Mouse (Mus musculus): ENCODE measurements around the gene Tyw1.

The Tyw1 gene

DNA sequence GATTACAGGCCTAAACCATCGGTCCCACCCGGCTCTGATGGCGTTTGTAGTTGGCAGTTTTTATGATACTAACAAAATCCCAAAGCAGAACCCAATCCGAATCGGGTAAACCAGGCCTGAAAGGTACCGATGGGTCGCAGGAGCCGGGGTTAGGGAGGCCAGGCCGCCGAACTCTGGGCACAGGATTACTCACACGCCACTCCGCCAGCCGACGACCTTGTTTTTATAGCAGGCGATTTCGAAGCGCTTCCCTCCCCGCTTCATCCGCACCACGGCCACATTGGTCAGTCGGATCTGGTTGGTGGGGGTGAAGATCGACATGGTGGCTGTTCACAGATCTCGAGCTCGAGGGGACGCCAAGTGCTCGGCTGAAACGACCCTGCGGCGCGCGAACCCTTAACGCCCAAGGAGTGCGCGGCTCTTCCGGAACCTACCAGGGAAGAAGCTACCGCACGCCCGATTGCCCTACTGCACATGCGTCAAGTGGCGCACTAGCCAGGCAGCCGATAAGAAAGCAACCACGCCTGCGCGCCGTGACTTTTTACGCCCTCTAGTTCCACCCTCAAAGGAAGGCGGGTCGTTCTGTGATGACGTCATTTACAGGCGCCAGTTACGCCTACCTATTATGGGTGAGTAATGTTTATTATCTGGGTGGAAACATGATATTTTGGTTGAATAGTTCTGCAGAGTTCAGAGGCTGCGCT lies at the start of gene Tyw1, which contains the start of gene Sbds:
Gene Tyw1 (plus strand): TSS at position 603 of the 704 bp plus-strand sequence.
Gene Sbds (minus strand): TSS at position 514 of the 704 bp plus-strand sequence.
- DNase-seq (ENCODE audit: inconsistent age in 2 of 2, low spot score in 1 of 2), result peak; percentile 98 to 99

DNA sequence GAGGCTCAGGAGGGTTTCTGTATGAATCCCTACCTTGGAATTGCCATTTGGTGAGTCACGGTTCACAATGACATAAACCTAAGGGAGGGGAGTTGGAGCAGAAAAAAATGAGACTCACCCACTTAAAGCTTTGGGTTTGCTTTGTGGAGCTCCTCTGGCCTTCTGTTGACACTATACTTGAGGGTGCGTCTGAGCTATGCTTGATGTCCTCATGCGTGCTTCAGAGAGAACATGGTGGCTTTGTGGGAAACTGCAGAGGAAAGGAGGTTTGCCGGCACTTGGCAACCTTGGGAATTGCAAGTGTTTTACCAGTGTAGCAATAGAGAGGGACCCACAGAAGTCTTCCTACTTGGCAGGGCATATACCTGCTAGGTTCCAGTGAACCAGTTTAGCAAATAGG lies 48.1 kb upstream of the Tyw1 start:
- no peak for DNase-seq (ENCODE audit: inconsistent age in 2 of 2, low spot score in 1 of 2)

DNA sequence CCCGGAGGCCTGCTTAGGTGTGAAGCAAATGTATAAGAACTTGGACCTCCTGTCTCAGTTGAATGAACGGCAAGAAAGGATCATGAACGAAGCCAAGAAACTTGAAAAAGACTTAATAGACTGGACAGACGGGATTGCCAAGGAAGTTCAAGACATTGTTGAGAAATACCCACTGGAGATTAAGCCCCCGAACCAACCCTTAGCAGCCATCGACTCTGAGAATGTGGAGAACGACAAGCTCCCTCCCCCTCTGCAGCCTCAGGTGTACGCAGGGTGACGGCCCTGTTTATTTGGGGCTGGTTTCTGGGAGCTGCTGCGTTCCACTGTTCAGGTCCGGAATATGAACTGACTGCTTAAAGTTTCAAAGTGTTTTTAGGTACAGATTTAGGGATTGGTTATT lies 42.5 kb upstream of the Tyw1 start:
- no peak for DNase-seq (ENCODE audit: inconsistent age in 2 of 2, low spot score in 1 of 2)

DNA sequence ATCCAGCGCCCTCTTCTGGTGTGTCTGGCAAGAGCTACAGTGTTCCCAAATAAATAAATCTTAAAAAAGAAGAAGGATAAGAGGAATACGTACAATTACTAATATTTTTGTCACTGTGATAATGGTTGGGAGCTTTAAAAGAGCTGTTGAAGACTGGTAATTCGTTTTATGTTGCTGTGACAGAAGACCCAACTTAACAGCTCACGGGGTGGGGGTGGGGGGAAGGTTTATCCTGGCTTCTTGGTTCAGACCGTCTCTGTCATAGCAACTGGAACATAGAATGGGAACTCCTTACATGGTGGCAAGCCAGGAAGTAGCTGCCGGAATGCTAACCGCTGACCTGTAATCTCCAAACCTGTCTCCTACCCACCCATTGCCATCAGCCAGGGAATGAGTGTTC lies 38.6 kb upstream of the Tyw1 start, which contains the start of gene Tmem248:
Gene Tmem248 (plus strand): TSS at position 301 of the 400 bp plus-strand sequence.
- DNase-seq (ENCODE audit: inconsistent age in 2 of 2, low spot score in 1 of 2), result no peak

DNA sequence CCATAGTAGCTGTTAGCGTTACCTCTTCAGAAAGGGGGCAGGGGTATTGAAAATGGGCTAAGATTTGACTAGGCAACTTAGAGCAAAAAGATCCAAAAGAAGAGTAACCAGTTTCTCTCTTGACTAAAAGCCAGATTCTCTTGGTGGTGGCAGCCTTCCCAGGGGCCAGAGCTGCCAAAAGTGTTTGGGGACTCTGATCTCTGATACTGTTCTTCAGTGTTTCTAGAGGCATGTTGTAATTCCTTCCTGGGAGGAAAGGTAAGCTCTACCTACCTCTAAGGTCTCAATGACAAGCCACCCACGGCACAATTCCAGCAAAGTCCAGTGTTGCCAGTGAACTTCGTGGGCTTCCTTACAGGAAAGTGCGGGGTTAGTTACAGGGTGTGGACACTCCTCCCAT lies 38.0 kb upstream of the Tyw1 start:
- DNase-seq (ENCODE audit: inconsistent age in 2 of 2, low spot score in 1 of 2), result no peak

DNA sequence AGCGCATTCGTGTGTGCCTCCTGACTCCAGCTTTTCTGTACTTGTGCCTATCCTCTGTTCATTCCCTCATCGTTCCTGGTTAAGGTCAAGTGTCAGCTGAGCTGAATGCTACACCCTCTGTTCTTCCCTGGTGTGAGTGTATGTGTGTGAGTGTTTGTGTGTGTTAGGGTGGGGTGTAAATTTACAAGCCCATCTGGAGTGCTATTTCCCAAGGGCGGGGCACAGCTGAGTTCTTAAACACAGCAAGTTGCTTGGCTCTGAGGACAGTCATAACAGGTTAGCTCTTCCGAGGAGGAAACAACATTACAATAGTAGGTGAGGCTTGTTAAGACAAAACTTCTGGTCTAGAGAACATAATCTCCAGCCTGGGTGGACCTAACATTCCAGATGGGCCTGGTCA lies 37.1 kb upstream of the Tyw1 start:
- DNase-seq (ENCODE audit: inconsistent age in 2 of 2, low spot score in 1 of 2), result no peak

DNA sequence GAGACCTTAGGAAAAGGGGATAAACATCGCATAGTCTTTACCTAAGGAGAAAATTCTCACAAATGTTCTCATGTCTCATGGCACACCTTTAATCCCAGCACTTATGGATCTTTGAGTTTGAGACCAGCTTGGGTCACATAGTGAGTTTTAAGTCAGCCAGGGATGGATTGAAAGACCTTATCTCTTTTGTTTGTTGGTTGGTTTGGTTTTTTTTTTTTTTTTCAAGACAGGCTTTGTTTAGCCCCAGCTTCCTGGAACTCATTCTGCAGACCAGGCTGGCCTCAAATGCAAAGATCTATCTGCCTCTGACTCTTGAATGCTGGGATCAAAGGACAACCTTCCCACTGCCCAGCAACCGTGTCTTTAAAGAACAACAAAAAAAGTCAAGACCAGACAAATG lies 34.1 kb upstream of the Tyw1 start:
- peak in 1 of 2 experiments; percentile 48 for DNase-seq (ENCODE audit: inconsistent age in 2 of 2, low spot score in 1 of 2)

DNA sequence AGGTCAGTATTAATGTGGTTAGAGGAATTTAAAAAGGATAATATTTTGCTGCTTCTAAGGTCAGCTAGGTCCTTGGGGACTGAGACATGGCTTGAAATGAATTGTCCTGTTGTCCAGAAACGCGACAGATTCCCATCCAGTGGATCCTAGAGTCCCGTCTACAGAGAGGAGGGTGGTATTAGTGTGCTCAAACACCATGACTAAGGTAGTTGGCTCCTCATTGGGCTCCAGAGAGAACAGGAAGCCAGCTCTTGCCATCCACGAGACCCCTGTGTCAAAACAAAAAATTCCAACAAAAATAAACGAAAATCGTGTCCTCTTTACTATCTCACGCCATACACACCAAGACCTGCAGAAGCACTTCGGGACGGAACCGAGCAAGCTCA lies 33.7 kb upstream of the Tyw1 start:
- DNase-seq (ENCODE audit: inconsistent age in 2 of 2, low spot score in 1 of 2), result no peak

DNA sequence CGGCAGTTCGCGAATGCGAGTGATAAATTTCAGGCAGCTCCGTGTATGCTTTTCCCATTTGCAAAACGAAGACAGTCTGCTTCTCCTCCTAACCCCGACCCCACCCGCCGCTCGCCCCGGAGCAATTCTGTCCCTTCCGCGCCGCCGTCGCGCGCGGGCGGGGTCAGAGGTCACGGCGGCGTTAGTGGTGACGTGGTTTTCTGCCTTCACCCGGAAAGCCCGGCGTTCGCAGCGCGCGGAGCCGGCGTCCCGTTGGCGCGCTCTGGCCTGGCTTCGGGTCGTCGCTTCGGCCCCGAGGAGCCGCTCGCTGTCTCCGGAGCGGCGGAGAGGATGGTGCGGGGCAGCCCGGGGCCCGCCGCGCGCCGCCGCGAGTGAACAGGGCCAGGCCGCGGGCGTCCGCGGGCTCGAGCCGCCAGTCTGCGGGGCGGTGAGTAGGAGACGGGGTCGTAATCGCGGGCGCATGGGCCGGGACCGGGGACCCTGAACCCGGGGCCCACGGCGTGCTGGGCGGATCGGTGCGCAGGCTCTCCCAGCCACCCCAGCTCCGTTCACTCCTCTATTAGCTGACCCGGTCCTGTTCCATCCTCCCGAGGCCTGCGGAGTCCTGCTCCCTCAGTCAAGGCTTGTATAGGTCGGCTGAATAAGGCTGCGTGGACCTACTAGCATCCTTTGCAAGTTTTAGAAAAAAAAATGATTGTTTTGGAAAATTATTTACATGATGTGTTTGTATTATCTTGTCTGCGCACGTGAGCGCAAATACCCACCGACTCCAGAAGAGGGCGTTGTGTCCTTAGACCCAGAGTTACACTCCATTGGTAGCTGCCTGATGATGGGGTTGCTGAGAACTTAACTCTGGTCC lies 33.0 kb upstream of the Tyw1 start:
- peak; percentile 95 to 99 for DNase-seq (ENCODE audit: inconsistent age in 2 of 2, low spot score in 1 of 2)

DNA sequence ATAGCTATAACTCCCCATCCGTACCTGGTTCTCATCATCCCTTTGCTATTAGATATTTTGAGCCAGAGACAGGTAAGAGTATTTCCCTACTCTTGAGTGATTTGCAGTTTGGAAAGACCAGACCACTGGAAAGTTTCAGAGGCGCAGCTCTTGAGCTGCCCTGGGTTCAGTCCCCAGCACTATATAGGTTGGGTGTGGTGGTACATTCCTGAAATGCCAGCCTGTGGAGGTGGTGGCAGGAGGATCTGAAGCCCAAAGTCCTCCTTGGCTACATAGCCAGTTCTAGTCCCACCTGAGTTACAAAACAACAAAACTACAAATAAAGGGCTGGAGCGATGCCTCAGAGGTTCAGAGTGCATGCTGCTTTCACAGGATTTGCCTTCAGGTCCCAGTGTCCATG lies 28.6 kb upstream of the Tyw1 start:
- DNase-seq (ENCODE audit: inconsistent age in 2 of 2, low spot score in 1 of 2), result no peak

DNA sequence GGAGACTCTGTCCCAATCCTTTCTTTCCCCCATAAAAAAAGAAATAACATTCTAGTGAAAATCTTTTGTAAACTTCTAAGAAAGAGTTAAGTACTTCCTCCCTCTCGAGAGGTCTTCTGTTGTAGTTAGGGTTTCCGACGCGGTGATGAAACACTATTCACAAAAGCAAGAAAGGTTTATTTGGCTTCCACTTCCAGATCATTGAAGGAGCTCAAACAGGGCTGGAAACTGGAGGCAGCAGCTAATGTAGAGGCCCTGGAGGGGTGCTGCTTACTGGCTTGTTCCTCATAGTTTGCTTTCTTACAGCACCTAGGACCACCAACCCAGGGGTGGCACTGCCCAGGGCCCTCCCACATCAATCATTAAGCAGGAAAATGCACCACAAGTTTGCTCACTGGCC lies 27.3 kb upstream of the Tyw1 start:
- no peak for DNase-seq (ENCODE audit: inconsistent age in 2 of 2, low spot score in 1 of 2)

DNA sequence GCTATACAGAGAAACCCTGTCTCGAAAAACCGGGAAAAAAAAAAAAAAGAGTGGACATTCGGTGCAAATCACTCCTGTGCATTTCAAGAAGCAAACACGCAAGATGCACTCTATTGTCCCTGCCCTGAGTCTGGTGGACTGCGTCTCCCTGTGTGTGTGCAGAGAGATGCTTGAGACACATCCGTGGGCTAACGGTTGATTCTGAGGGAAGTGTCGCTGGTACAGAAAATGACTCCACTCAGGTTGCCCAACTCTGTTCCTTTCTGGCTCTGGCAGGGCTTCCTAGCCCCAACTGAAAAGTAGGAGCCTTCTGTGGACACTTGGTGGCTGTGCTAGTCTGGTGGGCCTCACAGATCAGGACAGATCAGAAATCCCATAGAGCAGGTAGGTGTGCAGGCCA lies 19.1 kb upstream of the Tyw1 start:
- DNase-seq (ENCODE audit: inconsistent age in 2 of 2, low spot score in 1 of 2), result no peak

DNA sequence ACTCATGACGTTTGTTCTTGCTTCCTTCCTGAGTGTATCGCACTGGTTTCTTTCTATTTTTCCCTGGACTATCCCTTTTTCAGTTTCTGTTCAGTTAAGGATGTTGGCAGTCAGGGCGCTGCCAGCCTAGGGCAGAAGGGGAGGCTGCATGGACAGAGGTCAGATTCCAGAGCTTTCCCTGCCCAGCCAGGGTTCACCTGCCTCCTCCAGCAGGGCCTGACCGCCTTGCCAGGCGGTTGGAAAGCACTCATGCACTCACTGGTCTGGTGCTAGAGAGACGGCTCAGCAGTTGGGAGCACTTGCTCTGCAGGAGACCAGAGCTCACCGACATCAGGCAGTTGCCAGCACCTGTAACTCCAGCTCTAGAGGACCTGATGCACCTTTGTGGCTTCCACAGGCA lies 16.2 kb upstream of the Tyw1 start:
- DNase-seq (ENCODE audit: inconsistent age in 2 of 2, low spot score in 1 of 2), result no peak

DNA sequence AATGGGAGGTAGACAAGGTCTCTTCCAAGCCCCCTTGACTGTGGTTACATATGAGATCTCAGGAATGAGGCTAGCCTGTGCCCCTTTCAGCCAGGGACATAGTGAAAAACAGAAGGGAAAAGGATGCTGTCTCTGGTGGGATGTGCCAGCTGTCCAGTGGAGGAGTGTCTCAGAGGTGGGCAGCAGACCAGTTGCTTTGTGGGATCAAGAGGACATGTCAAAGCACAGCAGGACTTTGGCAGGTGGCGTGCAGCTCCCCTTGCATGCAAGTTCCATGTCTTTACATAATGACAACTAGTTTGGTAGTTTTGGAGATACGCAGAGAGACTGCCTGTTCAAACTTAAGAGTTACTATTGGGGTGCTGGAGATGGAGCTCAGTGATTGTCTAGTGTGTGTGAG lies 15.6 kb upstream of the Tyw1 start:
- no peak for DNase-seq (ENCODE audit: inconsistent age in 2 of 2, low spot score in 1 of 2)

DNA sequence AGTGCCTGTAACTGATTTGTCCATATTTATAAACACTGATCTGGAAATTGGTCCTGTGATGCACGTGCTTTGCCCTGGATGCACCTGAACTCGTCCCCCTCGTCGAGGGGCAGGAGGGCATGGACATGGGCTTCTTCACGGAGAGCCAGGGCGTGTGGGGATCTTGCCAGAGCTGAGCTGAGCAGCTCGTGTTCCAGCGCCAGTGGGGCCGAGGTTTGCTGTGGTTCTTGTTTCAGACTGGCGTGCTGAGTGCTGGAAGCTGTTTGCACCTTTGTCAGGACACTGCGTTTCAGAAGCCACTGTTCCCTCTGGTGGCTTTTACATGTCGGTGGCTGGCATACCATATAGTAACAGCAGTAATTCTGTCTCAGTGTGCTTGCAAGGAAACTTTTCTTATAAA lies 14.0 kb upstream of the Tyw1 start:
- DNase-seq (ENCODE audit: inconsistent age in 2 of 2, low spot score in 1 of 2), result no peak

DNA sequence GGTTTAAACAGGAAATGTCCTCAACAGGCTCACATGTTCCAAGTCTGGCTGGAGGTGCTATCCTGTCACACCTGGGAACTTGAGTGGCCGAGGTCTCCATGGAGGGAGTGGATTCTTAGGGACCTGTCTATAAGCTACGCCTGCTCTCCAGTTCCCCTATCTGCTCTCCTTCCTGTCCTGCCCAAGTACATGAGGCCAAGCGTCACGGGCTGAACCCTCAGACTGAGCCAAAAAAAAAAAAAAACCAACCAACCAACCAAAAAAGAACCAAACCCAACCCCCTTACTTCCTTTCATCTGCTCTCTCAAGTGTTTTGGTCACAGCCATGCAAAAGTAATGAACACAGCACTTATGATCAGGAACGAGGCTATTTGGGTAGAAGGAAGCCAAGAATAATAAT lies 7.6 kb upstream of the Tyw1 start:
- no peak for DNase-seq (ENCODE audit: inconsistent age in 2 of 2, low spot score in 1 of 2)

DNA sequence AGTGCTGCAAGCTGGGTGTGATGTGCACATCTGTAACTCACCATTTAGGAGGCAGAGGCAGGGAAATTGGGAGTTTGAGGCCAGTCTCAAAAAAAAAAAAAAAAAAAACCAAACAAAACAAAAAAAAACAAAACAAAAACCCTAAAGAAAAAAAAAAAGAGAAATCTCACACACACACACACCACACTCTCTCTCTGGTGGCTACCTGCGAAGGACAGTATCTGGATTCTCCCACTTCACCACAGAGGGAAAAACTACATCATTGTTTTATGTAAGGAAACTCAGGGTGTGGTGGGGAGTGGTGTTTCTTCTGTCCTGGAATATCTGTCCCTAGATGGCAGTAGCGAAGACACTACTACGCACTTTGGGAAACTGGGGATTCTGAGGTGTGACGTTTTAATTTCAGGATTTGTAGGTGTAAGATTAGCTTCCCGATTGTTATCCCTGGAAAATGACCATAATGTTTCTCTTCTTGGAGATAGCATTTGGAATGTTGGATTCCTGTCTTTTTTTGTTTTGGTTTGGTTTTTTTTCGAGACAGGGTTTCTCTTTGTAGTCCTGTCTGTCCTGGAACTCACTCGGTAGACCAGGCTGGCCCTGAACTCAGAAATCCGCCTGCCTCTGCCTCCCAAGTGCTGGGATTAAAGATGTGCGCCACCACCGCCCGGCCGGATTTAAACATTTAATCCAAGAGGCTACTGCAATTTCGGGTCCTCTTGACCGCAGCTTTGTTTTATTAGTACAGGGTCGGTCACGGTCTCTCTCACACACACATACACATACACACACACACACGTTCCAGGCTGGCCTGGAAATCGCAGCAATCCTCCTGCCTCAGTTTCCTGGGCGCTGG lies 1.0 kb upstream of the Tyw1 start:
- peak in 1 of 2 experiments; percentile 81 for DNase-seq (ENCODE audit: inconsistent age in 2 of 2, low spot score in 1 of 2)

DNA sequence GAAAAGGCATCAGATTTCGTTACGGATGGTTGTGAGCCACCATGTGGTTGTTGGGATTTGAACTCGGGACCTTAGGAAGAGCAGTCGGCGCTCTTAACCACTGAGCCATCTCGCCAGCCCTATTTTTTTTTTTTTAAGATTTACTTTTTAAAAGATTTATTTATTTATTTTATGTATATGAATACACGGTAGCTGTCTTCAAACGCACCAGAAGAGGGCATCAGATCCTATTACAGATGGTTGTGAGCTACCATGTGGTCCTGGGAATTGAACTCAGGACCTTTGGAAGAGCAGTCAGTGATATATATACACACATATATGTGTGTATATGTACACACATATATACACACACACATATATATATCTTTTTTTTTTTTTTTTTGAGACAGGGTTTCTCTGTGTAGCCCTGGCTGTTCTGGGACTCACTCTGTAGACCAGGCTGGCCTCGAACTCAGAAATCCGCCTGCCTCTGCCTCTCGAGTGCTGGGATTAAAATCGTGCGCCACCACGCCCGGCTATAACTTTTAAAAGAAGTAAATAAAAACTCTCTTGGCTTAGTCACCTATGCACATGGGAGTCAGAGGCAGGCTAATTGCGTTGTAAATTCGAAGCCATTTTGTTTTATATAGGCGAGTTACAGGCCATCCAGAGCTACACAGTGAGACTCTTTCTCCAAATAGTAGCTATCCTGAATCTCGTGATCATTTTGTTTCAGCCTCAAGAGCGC lies 543 bp downstream of the Tyw1 start:
- peak in 1 of 2 experiments; percentile 43 for DNase-seq (ENCODE audit: inconsistent age in 2 of 2, low spot score in 1 of 2)

DNA sequence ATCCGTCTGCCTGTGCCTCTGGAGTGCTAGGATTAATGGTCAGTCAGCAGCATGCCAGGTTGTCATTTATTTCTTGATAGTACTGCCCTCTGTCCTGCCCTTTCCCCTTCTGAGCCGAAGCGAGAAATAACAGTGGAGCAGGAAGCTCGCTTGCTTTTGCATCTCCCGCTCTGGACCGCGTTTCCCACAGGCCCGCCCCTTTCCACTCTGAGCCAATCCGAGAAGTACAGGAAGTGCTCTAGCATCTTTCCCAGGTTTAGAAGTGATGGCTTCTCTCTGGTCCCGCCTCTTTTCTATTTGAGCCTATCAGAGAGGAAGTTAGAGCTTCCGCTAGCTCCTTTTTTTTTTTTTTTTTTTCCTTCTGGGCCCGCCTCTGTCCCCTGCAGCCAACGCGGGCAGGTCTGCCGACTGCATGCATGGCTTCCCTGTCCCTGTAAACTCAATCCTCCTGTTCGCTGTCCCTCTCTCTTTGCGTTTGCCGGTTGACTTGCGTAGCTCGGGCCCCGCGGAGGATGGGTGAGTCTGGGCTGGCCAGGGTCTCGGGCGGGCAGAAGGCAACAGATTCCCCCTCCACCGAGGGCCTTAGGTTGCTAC lies 1.4 kb downstream of the Tyw1 start:
- peak; percentile 96 to 98 for DNase-seq (ENCODE audit: inconsistent age in 2 of 2, low spot score in 1 of 2)

DNA sequence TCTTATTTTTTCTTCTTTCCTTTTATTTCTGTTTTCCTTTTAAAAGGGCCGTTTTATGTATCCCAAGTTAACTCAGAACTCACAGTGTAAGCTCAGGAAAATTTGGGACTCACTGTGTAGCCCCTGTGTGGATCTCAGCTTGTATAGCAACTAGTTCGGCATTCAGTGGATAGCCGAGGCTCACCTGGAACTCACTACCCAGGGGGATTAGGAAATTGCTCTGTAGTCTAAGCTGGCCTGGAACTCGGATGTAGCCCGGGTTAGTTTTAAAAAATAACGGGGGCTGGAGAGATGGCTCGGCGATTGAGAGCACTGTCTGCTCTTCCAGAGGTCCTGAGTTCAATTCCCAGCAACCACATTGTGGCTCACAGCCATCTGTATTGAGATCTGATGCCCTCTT lies 1.9 kb downstream of the Tyw1 start:
- no peak for DNase-seq (ENCODE audit: inconsistent age in 2 of 2, low spot score in 1 of 2)
